Mouse (Mus musculus) 3T3-L1 (cell line): ENCODE results near the gene Nfu1.
A peak's percentile ranks its signal among the peaks of the same experiment; 100 is the strongest.

Experiments
- DNase-seq: peaks from one replicate; pipeline ENCODE4 v3.0.0-alpha.2; 2015; ENCODE audit warnings: low read depth, low spot score

Gene Nfu1

DNA sequence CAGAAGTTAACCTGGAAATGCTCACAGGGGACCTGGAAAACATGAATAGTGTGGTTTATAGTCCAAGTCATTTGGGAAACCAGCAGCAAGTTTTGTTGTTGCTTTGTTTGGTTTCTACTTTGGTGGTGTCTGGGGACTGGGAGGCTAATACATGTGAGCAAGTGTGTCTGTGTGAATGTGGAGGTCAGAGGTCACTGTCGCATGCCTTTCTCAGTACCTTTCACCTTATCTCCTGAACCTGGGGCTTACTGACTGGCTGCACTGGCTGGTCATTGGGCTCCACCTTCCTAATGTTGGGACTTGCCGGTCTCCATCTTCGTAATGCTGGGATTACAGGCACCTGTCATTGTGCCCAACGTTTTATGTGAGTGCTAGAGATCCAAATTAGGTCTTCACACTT, 61.6 kb downstream of the Nfu1 start:
- DNase-seq, result no peak

DNA sequence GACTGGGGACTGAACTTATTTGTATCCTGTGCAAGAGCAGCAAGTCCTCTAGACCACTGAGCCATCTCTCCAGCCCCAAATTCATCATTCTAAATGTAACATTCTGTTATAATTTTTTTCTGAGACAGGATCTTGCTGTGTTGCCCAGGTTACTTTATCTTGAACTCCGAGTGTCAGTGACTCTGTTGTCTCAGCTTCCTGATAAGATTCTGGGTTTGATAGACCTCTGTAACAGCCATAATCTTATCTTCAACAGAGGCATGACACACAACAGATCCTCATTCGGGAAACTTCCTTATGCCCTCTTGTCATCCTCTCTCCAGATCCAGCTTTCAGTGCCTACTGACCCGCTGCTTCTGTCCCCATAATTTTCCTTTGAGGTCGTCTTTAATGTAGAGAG, 63.7 kb downstream of the Nfu1 start:
- no peak for DNase-seq

DNA sequence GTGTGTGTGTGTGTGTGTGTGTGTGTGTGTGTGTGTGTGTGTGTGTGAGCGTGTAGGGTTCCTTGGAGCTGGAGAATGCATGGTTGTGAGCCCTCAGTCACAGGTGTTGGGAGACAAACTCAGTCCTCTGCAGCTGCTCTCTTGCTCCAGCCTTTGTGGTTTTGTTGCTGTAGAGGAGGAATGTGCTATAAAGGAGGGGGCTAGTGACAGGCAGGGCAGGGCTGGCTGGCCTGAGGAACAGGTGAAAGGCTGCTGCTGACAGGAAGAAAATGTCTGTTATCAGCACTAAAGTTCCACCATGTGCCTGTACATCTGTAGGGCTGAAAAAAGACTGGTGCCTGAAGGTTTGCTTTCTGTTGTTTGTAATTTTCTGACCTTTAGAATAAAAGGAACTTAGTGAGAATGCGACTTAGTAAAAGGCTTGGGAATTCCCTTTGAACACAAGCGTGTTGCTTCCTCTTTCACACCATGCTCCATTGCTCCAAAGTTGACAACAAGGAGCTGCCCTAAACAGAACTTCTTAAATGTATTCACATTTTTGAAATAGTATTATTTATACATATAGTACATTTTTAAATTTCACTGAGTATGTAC, 66.2 kb downstream of the Nfu1 start:
- peak; percentile 42 for DNase-seq
